Mouse (Mus musculus) right cerebral cortex, postnatal 36 days (tissue): ENCODE results near the gene Armt1.
"Not testable (repeated sequence)": the region's sequence is repeated elsewhere in the genome, so short reads cannot be mapped to it uniquely, and the experiment has no call there.

Experiments
- DNase-seq, 2 experiments: peaks; one replicate each; pipeline ENCODE4 v3.0.0; 2022; ENCODE audit warnings: low spot score in 2 of 2, mixed read lengths in 1 of 2

The Armt1 gene

DNA sequence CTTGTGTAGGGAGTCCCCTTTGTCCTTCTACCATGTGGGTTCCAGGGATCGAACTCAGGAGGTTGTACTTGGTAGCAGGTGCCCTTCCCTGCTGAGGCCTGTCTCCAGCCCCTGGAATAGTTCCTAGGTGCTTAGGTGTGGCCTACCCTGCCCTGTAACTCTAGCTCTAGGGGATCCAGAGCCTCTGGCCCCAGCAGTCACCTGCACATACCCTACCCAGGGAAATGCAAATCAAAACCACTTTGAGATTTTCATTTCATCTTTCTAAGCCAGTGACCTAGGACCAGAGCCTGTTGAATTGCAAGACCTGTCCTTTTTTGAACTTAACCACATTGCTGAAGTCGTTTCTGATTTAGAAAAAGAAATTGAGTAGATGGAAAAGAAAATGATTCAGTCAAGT, 1.6 kb downstream of the Armt1 start:
- not testable (repeated sequence) for DNase-seq

DNA sequence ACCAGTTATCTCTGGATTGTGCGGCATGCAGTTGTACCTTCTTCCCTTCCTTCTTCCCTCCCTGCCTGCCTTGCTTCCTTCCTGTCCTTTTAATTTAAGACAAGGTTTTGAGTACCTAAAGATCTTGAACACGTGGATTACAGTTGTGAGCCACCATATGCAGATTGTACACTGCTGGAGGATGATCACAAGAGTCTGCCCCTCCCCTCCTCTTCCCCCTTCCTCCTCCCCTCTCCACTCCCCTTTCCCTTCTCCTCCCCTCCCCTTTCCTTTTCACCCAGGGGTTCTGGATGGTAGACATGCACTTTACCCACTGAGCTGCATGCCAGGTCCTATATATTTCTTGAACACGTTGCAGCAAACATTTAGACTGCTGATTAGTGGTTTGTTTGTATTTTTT, 3.1 kb downstream of the Armt1 start:
- no peak for DNase-seq

- DNase-seq = no peak
Measured at GRCm38 (mm10) chr10:4456409-4456808, 24.1 kb downstream of the Armt1 start.

DNA sequence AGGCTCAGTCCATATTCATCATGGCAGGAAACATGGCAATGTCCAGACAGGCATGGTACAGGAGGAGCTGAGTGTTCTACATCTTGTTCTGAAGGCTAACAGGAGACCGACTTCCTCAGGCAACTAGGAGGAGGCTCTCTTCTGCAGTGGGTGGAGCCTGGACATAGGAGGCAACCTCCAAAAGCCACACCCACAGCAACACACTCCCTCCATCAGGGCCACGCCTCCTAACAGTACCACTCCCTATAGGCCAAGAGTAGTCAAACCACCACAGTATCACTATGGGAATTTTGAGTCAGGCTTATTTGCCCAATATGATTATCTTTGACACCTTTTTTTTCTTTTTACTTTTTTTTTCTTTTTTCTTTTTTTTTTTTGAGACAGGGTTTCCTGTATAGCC, 27.9 kb downstream of the Armt1 start:
- no peak for DNase-seq

DNA sequence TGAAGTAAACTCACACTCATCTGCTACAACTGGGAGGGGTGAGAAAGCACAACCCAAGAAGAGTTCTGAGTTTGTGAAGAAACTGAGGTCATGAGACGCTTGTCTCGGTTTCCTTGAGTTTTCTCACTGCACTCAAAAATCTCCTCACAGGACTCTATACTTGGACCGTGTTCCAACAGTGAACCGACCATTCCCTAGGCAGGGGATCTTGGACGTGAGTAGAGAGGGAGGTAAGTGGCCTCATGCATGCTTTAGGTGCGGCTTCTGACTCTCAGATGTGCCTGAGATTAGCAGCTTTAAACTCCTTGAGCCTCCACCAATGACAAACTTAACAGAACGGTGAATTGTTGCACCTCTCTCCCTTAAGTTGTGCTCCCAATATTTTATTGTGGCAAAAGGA, 33.5 kb downstream of the Armt1 start:
- DNase-seq = no peak

DNA sequence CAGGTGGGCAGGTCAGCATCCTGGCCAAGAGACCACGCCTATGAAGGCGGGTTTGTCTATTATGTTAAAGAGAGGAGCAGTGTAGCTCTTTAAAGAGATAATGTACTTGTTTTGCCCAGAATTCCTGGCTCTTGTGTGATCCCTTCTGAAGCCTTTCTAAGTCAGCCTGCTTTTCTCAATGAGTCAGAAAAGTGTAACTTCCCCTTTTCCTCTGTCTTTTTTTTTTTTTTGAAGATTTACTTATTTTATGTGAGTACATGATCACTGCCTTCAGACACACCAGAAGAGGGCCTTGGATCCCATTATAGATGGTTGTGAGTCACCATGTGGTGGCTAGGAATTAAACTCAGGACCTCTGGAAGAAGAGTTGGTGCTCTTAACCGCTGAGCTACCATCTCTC, 37.1 kb downstream of the Armt1 start:
- no peak for DNase-seq

DNA sequence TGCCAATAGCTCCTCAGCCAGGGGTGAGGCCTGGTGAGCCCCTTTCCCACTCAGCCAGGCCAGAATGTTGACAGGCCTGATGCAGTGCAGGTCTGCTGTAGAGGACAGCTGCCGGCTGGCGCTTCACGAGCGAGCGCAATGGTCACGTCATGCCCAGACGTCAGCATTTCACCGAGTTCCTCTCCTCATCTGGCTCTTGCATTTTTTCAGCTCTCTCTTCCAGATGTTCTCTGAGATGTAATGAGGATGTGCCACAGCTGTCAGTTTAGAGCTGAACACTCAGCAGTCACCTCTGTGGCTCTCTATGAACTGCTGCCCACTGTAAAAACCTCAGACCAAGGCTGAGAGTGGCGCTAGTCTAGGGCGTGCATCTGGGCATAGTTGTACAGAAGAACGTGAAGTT, 41.3 kb downstream of the Armt1 start:
- no peak for DNase-seq

DNA sequence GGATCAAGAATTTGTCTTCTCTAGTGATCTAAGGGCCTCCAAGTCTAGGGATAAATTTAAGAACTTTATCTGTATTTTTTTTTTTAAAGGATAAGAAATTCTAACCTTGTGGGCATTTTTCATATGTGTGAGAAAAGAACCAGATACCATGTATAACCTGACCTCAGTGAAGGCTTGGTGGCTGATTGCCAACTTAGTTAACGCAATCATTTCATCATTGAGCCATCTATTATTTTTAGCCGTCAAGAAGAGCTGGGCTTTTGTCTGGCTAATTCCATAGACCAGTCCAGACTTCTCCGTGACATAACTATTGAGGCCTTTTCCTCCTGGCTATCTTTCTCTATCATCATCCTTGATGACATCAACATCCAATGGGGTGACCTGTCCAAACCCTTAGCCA, 43.2 kb downstream of the Armt1 start:
- no peak for DNase-seq

DNA sequence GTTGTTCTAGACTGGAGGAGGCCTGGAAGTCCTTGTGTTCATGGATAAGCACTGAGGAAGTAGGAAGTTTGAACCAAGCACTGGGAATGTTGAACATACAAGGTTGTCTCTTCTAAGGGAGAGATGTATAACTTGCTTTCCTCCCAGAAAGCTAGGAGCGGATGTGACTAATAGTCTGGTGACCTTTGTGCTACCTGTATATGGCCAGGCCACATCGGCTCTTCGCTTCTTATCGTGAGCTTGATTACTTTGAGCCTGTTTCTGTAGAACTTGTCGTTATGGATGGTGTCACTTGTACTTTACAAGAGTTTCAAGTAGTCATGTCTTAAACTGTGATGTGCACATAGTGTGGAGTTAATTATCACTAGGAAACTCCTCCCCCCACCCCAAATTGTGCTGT, 44.3 kb downstream of the Armt1 start:
- no peak for DNase-seq

DNA sequence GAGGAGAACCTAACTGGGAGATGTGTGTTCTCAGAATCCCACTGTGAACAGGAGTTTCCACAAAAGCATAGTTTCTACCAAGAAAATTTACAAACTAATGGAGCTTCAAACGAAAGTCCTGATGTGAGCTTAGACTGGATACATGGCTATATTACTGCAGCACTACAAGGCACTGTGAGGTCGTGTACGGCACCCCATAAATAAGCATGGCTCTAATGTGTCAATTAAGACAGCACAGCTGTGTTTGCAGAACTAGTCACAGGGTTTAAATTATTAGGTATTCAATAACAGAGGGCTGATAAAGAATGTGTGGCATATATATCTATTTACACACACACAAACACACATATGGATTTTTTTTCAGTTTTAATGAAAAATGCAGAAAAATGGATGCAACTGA, 48.7 kb downstream of the Armt1 start:
- DNase-seq = no peak

- DNase-seq = no peak
Measured at GRCm38 (mm10) chr10:4481695-4482094, 49.4 kb downstream of the Armt1 start.

GRCm38 (mm10) chr10:4482355-4482754, 50.1 kb downstream of the Armt1 start, which contains the start of gene Ccdc170:
TSS of gene Ccdc170 (plus strand) at chr10:4482502.
- DNase-seq = no peak

DNA sequence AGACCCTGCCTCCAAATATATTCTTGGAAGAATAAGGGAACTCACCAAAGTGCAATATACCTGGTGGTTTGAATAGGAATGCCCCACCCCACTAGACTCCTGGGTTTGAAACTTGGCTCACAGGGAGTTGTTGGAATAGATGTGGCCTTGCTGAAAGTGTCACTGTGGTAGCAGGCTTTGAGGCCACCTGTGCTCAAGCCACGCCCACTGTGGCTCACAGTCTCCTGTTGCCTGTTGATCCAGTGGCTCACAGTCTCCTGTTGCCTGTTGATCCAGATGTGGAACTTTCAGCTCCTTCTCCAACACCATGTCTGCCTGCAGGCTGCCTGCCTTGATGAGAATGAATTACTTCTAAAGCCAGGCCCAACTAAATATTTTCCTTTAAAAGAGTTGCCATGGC, 51.6 kb downstream of the Armt1 start:
- no peak for DNase-seq

DNA sequence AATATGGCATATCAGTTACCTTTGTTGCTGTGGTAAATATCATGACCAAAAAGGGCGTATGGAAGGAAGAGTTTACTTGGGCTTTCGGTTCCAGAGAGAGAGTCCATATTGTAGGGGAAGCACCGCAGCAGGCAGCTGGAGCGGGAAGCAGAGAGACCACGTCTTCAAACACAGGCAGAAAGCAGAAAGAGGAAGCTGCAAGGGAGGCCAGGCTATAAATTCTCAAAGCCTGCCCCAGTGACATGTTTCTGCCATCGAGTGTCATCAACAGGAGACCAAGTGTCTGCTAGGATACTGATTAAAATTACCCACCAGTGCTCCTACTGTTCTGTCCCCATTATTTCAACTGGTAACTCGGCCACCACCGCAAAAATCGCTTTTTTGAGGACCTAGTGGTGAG, 52.7 kb downstream of the Armt1 start:
- no peak for DNase-seq

- no peak for DNase-seq
Measured at GRCm38 (mm10) chr10:4489865-4490264, 57.6 kb downstream of the Armt1 start.

GRCm38 (mm10) chr10:4491281-4491680, 59.0 kb downstream of the Armt1 start:
- DNase-seq = no peak

GRCm38 (mm10) chr10:4492045-4492444, 59.8 kb downstream of the Armt1 start:
- no peak for DNase-seq

DNA sequence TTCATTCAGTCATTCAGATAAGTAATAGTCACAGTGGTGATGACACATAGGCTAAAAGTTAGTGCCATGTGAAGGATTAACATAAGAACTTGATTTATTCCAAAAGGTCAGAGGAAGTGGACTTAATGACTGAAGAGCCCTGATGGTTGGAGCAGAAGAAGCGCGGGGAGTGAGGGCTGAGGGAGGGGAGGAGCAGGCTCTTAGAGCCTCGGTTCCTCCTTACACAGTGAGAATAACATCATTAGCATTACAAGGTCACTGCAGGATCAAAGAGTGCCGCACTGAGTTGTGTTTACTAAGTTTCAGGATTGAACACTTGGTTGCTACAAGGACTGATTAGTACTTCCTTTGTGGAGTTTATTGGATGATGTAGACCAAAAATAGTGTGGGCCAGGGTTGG, 60.6 kb downstream of the Armt1 start:
- DNase-seq = no peak

DNA sequence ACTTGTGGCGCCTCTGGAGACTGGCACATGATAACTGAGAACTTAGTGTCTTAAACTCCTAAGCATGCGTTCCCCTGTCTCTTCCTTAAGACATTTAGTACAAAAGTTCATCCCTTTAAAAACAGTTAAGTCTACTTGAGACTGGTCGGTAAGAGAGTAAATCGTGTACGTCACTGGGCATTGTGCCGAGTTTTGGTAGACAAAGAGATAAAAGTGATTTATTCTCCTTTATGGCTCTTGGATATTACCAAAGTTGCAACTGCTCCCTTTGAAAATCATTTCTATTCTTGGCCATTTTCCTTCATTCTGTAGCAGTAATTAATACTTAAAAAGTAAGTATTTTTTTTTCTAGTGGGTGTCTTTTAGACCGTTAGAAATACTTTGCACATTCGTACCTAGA, 71.0 kb downstream of the Armt1 start:
- DNase-seq = no peak
